Mouse (Mus musculus) retina, postnatal 1 day (tissue): ENCODE data around the gene Pigt.

Experiments used
- DNase-seq: peaks from one replicate; pipeline ENCODE4 v3.0.0-alpha.2; 2012

The Pigt gene

DNA sequence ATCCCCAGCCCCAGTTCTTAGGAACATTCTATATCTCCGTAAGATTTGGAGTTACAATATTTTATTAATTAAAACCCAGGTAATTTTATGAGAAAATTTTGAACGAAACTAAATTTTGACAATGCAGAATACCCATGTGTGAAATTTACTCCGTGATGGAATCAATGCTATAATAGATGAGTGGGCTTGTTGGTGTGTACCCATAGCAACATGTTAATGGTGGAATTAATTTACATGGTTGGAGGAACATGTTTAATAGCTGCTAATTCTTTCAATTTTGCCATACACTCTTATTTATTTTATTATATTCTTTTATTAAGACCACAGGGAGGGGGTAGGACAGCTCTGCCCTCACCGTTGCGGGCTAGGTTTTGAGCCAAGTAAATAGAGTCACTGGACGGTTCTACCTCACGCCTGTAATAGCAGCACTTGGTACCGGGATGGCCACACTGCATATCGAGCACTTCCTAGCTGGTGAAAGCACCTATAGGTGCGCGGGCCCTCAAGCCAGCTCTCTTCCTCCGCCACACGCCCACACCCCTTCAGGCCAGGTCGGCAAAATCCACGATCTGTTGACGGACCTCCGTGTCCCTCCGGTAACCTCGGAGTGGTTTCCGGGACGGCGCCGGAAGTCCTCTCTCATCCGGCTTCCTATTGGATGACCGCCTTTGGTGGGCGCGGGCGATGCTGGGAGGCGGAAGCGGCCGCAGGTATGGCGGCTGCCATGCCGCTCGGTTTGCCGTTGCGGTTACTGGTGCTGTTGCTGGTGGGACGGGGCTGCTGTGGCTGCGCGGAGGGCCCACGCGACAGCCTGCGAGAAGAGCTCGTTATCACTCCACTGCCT is at the start of gene Pigt:
Gene Pigt, plus strand, starts transcription at position 674 of the 844 bp plus-strand sequence.
- peak; percentile 93 for DNase-seq

- DNase-seq, result no peak
Measured at GRCm38 (mm10) chr2:164448140-164448539, 49.2 kb upstream of the Pigt start.

- no peak for DNase-seq
Measured at GRCm38 (mm10) chr2:164448921-164449320, 48.4 kb upstream of the Pigt start.

DNA sequence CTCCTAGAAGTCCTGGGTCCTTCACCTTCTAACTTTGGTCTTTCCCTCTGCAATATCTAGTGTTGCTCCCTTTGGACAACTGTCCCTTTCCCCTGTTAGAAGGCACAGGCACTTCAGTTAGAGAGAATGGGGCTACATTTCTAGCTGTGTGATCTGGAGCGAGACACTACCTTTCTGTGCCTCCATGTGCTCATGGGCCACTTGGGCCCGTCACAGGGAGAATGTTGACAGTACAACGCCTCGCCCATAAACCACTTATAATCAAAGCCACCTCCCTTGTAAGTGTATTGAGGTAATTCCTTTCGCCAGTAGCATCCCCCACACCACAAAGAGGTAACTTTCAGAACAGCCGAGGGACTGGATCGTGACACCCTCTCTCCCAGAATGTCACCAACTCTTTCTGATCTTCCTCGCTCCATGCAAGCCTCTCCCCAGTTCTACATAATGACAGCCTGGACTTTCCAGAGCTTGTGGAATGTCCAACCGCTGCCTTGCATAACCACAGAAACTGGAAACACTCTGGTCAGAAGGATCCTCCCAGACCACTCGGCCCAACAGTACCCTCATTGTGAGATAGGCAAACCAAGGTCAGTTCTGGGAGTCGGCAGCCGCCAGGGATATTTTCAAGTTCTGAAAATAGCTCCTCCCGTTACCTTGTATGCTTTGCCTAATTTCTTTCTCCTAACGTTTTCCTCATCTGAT is 47.8 kb upstream of the Pigt start:
- DNase-seq, result no peak

DNA sequence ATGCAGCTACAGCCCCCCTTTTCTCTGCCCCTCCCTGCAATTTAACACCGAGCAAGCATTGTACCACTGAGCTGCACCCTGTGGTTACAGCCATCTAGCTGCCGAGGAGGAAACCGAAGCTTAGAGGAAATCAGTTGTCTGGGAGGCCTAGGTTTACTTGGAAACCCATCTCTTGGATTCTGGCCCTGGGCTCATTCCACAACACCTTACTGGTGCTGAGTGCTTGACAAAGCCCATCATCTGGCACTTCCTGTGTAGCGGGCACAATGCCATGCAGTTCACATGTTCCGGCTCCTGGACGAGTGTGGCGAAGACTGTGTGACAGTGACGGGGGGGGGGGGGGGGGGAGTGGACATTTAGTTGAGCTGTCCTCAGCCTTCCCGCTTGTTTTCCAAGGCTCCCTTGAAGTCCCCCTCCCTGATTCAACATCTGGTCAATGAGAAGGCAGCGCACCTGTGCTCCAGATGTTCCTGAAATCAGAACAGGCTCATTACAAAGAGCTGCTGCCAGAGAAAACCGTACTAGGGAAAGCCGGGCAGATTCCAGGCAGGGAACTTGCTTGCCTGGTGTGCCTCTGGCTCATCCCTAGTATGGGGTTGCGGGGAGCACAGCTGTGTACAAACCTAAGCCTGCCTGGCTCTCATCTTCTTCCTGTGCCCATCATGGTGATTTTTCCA is 45.2 kb upstream of the Pigt start:
- no peak for DNase-seq

GRCm38 (mm10) chr2:164453047-164453757 is 44.1 kb upstream of the Pigt start:
- no peak for DNase-seq

GRCm38 (mm10) chr2:164453887-164454500 is 43.3 kb upstream of the Pigt start:
- no peak for DNase-seq

DNA sequence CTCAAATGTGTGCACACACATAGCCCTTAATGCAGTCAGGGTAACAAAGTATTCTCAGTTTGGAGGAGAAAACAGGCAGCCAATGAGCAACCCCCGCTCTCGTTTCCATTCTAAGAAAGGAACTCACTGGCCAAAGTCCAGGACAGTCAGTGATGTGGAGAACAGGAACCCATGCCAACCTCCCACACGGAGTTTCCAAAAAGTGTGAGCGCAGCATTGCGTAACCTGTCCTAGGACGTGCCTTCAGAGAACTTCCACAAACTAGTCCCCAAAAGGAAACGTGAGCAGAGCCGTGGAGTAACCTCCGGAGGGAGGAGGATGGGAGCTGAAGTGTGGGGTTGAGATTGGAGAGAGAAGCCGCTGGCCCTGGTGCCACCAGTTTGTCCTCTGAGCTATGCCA is 42.5 kb upstream of the Pigt start:
- DNase-seq, result no peak

- DNase-seq, result no peak
Measured at GRCm38 (mm10) chr2:164455421-164456190, 41.7 kb upstream of the Pigt start.

DNA sequence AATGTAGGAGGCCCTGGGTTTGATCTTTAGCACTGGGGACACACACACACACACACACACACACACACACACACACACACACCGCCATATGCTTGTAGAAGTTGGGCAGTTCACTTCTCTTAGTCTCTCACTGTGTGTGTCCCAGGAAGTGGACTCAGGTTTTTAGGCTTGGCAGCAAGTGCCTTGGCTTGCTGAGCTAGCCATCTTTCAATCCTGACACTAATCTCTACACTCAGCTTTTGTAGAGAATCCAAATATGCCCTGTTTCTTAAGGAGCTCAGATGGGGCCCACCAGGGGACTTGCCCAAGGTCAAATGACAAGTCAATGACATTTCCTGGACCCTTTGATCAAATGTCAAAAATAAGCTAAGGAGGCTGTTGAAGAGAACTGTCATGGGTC is 40.9 kb upstream of the Pigt start:
- DNase-seq, result no peak

- DNase-seq, result peak; percentile 50
Measured at GRCm38 (mm10) chr2:164456864-164457300, 40.4 kb upstream of the Pigt start, which contains the start of gene Sys1. TSS of gene Sys1 (plus strand) at chr2:164456964.

DNA sequence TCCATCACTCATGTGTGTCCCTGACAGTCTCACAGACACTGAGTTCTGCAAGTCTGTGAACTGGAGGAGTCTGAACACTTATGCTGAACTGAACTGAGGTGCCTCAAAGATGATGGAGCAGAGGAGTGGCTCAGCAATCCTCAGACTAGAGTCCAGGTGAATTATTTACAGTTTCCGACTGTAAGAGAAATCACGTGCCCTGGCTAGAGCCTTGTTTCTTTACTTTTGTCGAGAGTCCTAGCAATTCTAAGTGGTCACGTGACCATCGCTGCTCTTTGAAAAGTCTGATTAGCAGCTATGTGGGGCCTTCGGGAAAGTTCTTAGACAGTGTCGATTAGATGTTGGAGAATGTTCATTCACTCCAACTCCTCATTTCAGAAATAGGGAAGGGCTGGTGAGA is 39.4 kb upstream of the Pigt start:
- DNase-seq, result no peak

DNA sequence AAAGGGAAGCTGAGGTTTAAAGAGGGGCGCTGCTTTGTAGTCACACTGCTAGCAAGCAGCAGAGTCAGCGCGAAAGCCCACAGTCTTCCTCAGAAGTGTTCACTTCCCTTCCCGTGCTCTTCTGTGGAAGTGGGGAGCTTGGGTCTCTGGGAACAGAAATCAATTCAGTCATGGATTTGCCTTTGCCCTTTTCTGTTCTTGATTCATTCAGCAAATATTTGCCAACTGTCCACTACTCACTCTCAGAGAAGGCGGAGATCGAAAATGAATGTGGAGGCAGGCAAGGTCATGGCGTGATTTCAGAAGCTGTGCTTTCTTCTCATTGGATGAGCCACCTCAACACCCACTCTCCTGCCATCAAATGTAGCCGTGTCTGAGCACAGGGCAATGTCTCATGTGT is 38.8 kb upstream of the Pigt start:
- no peak for DNase-seq

DNA sequence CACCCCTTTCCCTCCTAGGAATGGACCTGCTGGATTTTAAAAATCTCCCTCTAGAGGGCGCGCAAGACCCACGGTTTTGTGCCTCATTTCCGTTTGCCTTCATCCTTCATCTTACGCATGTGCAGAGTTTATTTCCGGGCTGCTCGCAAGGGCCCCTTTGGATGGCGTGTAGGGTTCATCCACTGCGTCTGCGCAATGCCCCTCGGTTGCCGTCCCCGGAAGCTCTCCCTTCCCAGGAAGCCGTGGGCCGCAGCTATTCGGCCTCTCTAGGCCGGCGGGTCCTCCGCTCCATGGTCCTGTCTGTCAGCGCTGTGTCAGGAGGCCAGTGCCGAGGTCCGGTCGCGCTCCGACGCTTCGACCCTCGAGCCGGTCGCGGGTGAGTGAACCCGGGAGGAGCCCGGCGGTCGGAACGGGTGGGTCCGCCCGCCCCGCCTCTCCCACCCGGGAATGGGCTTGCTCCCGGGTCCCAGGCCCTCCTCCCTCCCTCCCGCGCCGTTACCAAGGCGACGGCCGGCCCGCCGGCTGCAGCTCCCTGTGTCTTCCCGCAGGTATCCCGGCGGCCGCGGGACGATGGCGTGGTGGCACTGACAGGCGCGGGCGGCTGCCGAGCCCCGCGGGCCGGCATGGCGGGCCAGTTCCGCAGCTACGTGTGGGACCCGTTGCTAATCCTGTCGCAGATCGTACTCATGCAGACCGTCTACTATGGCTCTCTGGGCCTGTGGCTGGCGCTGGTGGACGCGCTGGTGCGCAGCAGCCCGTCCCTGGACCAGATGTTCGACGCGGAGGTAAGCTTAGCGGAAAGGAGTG is 36.4 kb upstream of the Pigt start, which contains the start of gene Gm20458:
Gene Gm20458, plus strand, starts transcription at position 223 of the 807 bp plus-strand sequence.
- DNase-seq, result peak; percentile 99

- no peak for DNase-seq
Measured at GRCm38 (mm10) chr2:164465161-164465560, 32.2 kb upstream of the Pigt start.

- no peak for DNase-seq
Measured at GRCm38 (mm10) chr2:164466787-164467186, 30.5 kb upstream of the Pigt start.

- peak; percentile 71 for DNase-seq
Measured at GRCm38 (mm10) chr2:164470254-164470653, 27.1 kb upstream of the Pigt start.

DNA sequence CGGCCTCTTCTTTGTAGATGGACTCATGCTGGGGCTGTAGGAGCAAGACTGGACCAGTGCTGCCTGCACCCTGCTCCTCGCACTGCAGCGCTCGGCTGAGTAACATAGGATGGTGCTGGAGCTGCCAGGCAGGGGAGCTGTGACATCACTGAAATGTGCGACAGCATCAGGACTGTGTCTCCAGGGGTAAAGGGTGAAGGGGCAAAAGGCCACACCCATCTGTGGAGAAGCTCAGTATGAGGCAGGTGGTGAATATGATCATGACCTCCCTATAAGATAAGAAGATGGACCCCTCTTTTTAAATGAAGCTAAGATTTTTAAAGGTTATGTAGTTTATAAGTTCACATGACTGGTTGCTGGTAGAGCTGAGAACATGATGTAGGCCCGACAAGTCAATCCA is 23.7 kb upstream of the Pigt start, which contains the start of gene Trp53tg5:
Gene Trp53tg5, minus strand, starts transcription at position 101 of the 400 bp plus-strand sequence.
- no peak for DNase-seq

DNA sequence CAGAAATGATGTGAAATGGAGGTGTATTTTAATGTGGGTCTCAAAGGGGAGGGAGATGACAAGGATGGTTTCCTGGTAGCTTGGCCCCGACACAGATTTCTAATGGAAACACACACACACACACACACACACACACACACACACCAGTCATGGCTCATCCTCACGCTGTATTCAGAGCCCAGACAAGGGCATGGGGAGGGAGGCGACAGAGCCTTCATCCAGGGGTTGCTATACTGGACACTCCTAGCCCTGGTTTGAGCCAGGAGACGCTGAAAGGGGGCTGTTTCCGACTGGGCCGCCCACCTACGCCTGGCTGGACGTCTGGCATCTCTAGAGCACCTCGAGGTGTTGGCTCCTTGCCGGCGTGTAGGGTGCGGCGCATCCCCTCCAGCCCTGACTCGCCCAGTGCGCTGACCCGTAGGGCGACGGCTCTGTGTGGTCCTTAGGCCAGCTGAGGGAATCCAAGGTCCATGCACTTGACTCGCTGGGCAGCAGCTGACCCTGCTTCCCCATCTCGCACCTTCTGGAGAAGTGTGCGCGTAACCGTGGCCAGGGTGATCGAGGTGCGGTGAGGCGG is 11.6 kb upstream of the Pigt start, which contains the start of gene Dbndd2:
Gene Dbndd2, plus strand, starts transcription at position 426 of the 577 bp plus-strand sequence.
- DNase-seq, result no peak
